Mouse (Mus musculus): ENCODE measurements around the gene Sema5a. TPM values are rescaled to one million over a fixed set of nuclear protein-coding genes. Genes with fewer than 3 reads are reported as not detected.

The Sema5a gene
- polyA plus RNA-seq, 1 experiment from 2014 or later: 11.1 TPM

DNA sequence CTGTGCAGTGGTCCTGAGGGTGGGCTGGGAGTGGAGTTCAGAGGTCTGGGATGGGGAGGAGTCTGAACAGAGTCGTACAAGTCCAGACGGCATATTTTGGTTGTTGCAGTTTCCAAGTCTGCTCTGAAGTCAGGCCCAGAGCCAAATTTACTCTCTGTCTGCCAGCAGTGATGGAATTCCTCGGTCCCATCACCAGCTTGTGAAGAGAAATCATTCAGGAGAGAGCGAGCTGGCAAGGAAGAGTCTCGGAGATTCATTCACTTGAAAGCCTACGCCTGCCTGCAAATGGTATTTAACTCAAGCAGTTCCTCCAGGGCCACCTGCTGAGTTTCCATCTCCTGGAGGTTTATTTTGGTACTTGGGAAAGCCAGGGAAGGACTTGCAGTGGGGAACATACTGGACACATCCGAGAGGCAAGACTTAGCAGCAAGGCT lies 13.3 kb downstream of the Sema5a start:
- H3K4me3 ChIP-seq: no peak overlapping the region
- no peak overlapping the region; the same call in 1 of the 2 replicates for H3K4me2 ChIP-seq
- no peak overlapping the region for H3K9ac ChIP-seq
- no peaks in the 10 kb centered on the region for H3K27me3 ChIP-seq
- no peaks in the 10 kb centered on the region for H3K36me3 ChIP-seq
- H3K9me3 ChIP-seq: no peaks in the 10 kb centered on the region
- peaks cover 12% of the 10 kb centered on the region; the same call in 1 of the 2 replicates for H3K4me1 ChIP-seq (replicated peaks)
- ATAC-seq (ENCODE audit: low FRiP score, low read depth): no peak
- 46% methylated on average over 7 of the region's 7 CpGs for WGBS
- no peak overlapping the region for H3K27ac ChIP-seq (replicated peaks)

GRCm38 (mm10) chr15:32259362-32260096 lies 14.9 kb downstream of the Sema5a start:
- 62% methylated on average over 5 of the region's 5 CpGs for WGBS
- no peaks in the 10 kb centered on the region for H3K9me3 ChIP-seq
- H3K36me3 ChIP-seq: no peaks in the 10 kb centered on the region
- H3K4me2 ChIP-seq: no peak overlapping the region
- H3K27me3 ChIP-seq: no peaks in the 10 kb centered on the region
- no peak for ATAC-seq (ENCODE audit: low FRiP score, low read depth)
- H3K9ac ChIP-seq: no peak overlapping the region
- H3K4me1 ChIP-seq (replicated peaks): peaks cover 12% of the 10 kb centered on the region; the same call in 1 of the 2 replicates
- no peak overlapping the region for H3K27ac ChIP-seq (replicated peaks)
- H3K4me3 ChIP-seq: no peak overlapping the region

DNA sequence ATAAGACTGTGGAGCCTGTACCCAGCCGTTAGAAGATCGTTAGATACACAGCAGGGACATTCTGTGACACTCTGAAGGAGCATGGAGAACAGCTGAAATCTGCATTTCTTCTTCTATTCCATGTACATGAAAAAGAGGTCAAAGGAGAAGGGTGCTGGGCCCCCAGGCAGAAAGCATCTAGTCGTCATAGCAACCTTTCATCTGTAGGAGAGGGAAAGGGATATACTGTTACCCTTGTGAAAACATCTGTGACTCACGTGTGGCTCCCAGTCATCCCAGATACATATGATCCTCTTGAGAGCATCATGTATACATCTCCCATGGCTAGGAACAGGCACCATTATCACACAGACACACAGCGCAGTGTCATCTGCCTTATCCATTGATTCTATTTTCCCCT lies 16.3 kb downstream of the Sema5a start:
- Histone ChIP-seq H3K27ac (replicated peaks) (no peak overlapping the region), H3K9me3 (no peaks in the 10 kb centered on the region), H3K36me3 (no peaks in the 10 kb centered on the region), H3K4me3 (no peak overlapping the region), H3K27me3 (no peaks in the 10 kb centered on the region), H3K9ac (no peak overlapping the region), H3K4me1 (replicated peaks) (peaks cover 16% of the 10 kb centered on the region; the same call in 1 of the 2 replicates), H3K4me2 (no peak overlapping the region)
- WGBS: 39% methylated on average over 5 of the region's 5 CpGs
- no peak for ATAC-seq (ENCODE audit: low FRiP score, low read depth)

- Histone ChIP-seq H3K36me3 (no peaks in the 10 kb centered on the region), H3K4me1 (replicated peaks) (peaks cover 12% of the 10 kb centered on the region; the same call in 1 of the 2 replicates), H3K9ac (no peak overlapping the region), H3K9me3 (no peaks in the 10 kb centered on the region), H3K27ac (replicated peaks) (no peak overlapping the region), H3K4me2 (no peak overlapping the region), H3K27me3 (no peaks in the 10 kb centered on the region), H3K4me3 (no peak overlapping the region)
- 59% methylated on average over 3 of the region's 3 CpGs for WGBS
- ATAC-seq (ENCODE audit: low FRiP score, low read depth): no peak
Observed at GRCm38 (mm10) chr15:32263651-32264050, 19.0 kb downstream of the Sema5a start.

GRCm38 (mm10) chr15:32264822-32265377 lies 20.3 kb downstream of the Sema5a start:
- Histone ChIP-seq H3K27ac (replicated peaks) (no peak overlapping the region), H3K4me1 (replicated peaks) (peaks cover 12% of the 10 kb centered on the region; the same call in 1 of the 2 replicates), H3K27me3 (no peaks in the 10 kb centered on the region), H3K9me3 (no peaks in the 10 kb centered on the region), H3K9ac (no peak overlapping the region), H3K4me2 (no peak overlapping the region), H3K4me3 (no peak overlapping the region), H3K36me3 (no peaks in the 10 kb centered on the region)
- WGBS: 84% methylated on average over 7 of the region's 7 CpGs
- ATAC-seq (ENCODE audit: low FRiP score, low read depth): no peak

- no peaks in the 10 kb centered on the region for H3K36me3 ChIP-seq
- no peak overlapping the region for H3K4me2 ChIP-seq
- peaks cover 12% of the 10 kb centered on the region; the same call in 1 of the 2 replicates for H3K4me1 ChIP-seq (replicated peaks)
- H3K27me3 ChIP-seq: no peaks in the 10 kb centered on the region
- 62% methylated on average over 9 of the region's 9 CpGs for WGBS
- no peak overlapping the region for H3K4me3 ChIP-seq
- no peak overlapping the region for H3K9ac ChIP-seq
- H3K9me3 ChIP-seq: no peaks in the 10 kb centered on the region
- no peak overlapping the region for H3K27ac ChIP-seq (replicated peaks)
- ATAC-seq (ENCODE audit: low FRiP score, low read depth): peak; percentile 58; the same call in 1 of the 2 replicates
Observed at GRCm38 (mm10) chr15:32265378-32265934, 20.8 kb downstream of the Sema5a start.

GRCm38 (mm10) chr15:32266122-32266820 lies 21.7 kb downstream of the Sema5a start:
- Histone ChIP-seq H3K4me3 (no peak overlapping the region), H3K27me3 (no peaks in the 10 kb centered on the region), H3K36me3 (no peaks in the 10 kb centered on the region), H3K4me2 (no peak overlapping the region), H3K9me3 (no peaks in the 10 kb centered on the region), H3K27ac (replicated peaks) (no peak overlapping the region), H3K9ac (no peak overlapping the region), H3K4me1 (replicated peaks) (0 out of 2 replicates have a peak, but pooled peaks cover 4% of the 10 kb centered on the region)
- WGBS: 80% methylated on average over 15 of the region's 15 CpGs
- ATAC-seq (ENCODE audit: low FRiP score, low read depth): no peak

DNA sequence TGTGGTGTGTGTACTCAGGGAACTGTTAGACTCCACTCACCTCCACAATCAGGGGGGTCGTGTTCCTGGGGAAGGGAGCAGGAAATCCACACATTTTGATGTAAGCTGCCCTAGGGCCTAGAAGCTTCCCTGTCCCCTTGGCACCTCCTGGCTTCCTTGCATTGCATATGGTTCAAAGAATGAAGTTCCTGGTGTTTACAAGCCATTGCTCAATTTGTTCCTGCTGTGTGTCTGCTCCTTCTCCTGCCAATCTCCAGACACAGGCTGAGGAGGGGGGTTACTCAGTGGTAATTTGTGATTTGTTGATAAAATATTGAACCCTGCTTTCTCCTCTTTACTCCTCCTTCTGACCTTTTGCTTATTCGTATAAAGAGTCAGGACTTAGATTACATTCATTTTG lies 25.5 kb downstream of the Sema5a start:
- Histone ChIP-seq H3K9ac (no peak overlapping the region), H3K4me3 (no peak overlapping the region), H3K4me1 (replicated peaks) (0 out of 2 replicates have a peak, but pooled peaks cover 4% of the 10 kb centered on the region), H3K4me2 (no peak overlapping the region), H3K27ac (replicated peaks) (no peak overlapping the region), H3K27me3 (no peaks in the 10 kb centered on the region), H3K36me3 (no peaks in the 10 kb centered on the region), H3K9me3 (no peaks in the 10 kb centered on the region)
- WGBS: 60% methylated on average over 2 of the region's 2 CpGs
- ATAC-seq (ENCODE audit: low FRiP score, low read depth): no peak

- ATAC-seq (ENCODE audit: low FRiP score, low read depth): no peak
Observed at GRCm38 (mm10) chr15:32273925-32274324, 29.3 kb downstream of the Sema5a start.

DNA sequence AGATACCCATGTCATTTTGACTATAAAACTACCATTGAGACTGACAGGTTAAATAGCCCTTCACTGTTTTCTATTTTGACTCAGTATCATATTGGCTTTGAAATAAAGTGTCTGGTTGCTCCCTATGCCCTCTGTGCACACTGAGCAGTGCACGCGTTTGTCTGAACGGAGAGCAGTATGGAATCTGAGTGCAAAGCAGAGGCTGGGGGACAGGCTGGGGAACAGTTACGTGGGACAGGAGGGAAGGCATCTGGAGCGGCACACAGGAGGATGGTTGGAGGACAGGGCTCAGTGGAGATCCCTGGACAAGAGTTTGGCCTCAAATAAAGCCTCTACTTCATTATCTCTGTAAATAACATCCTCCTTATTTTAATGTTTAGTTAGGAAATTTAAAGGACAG lies 30.4 kb downstream of the Sema5a start:
- no peak for ATAC-seq (ENCODE audit: low FRiP score, low read depth)
- H3K36me3 ChIP-seq: no peaks in the 10 kb centered on the region
- H3K27me3 ChIP-seq: no peaks in the 10 kb centered on the region
- no peak overlapping the region for H3K9ac ChIP-seq
- no peak overlapping the region for H3K4me3 ChIP-seq
- 86% methylated on average over 5 of the region's 5 CpGs for WGBS
- no peaks in the 10 kb centered on the region for H3K9me3 ChIP-seq
- H3K27ac ChIP-seq (replicated peaks): no peak overlapping the region
- H3K4me1 ChIP-seq (replicated peaks): no peaks in the 10 kb centered on the region; the same call in 1 of the 2 replicates
- no peak overlapping the region for H3K4me2 ChIP-seq

More at GRCm38 (mm10) chr15:32273925-32274324, 29.3 kb downstream of the Sema5a start:
- H3K27me3 ChIP-seq: no peaks in the 10 kb centered on the region
- no peaks in the 10 kb centered on the region; the same call in 1 of the 2 replicates for H3K4me1 ChIP-seq (replicated peaks)
- no peak overlapping the region for H3K9ac ChIP-seq
- 88% methylated on average over 6 of the region's 6 CpGs for WGBS
- no peak overlapping the region for H3K27ac ChIP-seq (replicated peaks)
- no peak overlapping the region for H3K4me3 ChIP-seq
- no peak overlapping the region for H3K4me2 ChIP-seq
- H3K36me3 ChIP-seq: no peaks in the 10 kb centered on the region
- no peaks in the 10 kb centered on the region for H3K9me3 ChIP-seq

GRCm38 (mm10) chr15:32278600-32278999 lies 34.0 kb downstream of the Sema5a start:
- no peaks in the 10 kb centered on the region for H3K9me3 ChIP-seq
- ATAC-seq (ENCODE audit: low FRiP score, low read depth): no peak
- WGBS: 26% methylated on average over 2 of the region's 2 CpGs
- no peaks in the 10 kb centered on the region for H3K36me3 ChIP-seq
- H3K4me2 ChIP-seq: no peak overlapping the region
- H3K27me3 ChIP-seq: no peaks in the 10 kb centered on the region
- no peak overlapping the region for H3K4me3 ChIP-seq
- H3K4me1 ChIP-seq (replicated peaks): no peaks in the 10 kb centered on the region; the same call in 1 of the 2 replicates
- H3K27ac ChIP-seq (replicated peaks): no peak overlapping the region
- H3K9ac ChIP-seq: no peak overlapping the region

DNA sequence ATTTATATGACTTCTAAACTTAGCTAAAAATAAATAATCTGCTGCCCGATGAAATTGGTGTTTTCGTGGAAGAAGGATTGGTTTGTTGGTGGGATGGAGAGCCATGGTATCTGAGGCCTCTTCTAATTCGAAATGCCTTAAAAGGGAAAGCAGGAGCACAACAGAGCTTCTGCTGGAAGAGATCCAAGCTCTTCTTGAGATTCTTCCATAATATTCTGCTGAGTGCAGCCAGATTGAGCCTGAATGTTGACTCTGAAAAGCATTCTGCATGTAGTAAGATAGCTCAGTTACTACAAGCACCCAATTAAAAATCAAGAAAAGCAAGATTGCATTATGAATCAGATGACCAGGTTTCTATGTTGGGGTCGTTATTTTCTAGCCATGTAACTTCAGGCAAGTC lies 36.8 kb downstream of the Sema5a start:
- Histone ChIP-seq H3K4me1 (replicated peaks) (no peaks in the 10 kb centered on the region; the same call in 1 of the 2 replicates), H3K27me3 (no peaks in the 10 kb centered on the region), H3K4me2 (no peak overlapping the region), H3K9ac (no peak overlapping the region), H3K36me3 (no peaks in the 10 kb centered on the region), H3K4me3 (no peak overlapping the region), H3K9me3 (no peaks in the 10 kb centered on the region), H3K27ac (replicated peaks) (no peak overlapping the region)
- WGBS: 88% methylated on average over 4 of the region's 4 CpGs
- no peak for ATAC-seq (ENCODE audit: low FRiP score, low read depth)
